Mouse (Mus musculus) gastrocnemius, adult 18-20 months (tissue): Measurements from ENCODE around the gene Bahcc1. TPM values are rescaled to one million over a fixed set of nuclear protein-coding genes. Genes with fewer than 3 reads are reported as not detected.

Experiments used
- DNase-seq: peaks from one replicate; pipeline ENCODE4 v3.0.0; 2021; ENCODE audit warnings: low spot score
- total RNA-seq, 2 experiments: library from RNA; stranded (reverse); gene quantifications; 2 replicates each; pipeline ENCODE4 v1.2.3; 2021

Gene Bahcc1
- total RNA-seq, 2 experiments from 2014 or later, result 3.4 to 4.6 TPM

GRCm38 (mm10) chr11:120228116-120228890 is 4.4 kb upstream of the Bahcc1 start:
- DNase-seq, result no peak

- DNase-seq, result no peak
Measured at GRCm38 (mm10) chr11:120228911-120229437, 3.8 kb upstream of the Bahcc1 start.

- peak; percentile 82 for DNase-seq
Measured at GRCm38 (mm10) chr11:120229861-120230751, 2.6 kb upstream of the Bahcc1 start.

GRCm38 (mm10) chr11:120230841-120231370 is 1.8 kb upstream of the Bahcc1 start:
- no peak for DNase-seq

- DNase-seq, result peak; percentile 100
Measured at GRCm38 (mm10) chr11:120231379-120231778, 1.4 kb upstream of the Bahcc1 start.

GRCm38 (mm10) chr11:120233441-120234135 is 841 bp downstream of the Bahcc1 start:
- DNase-seq, result no peak

- DNase-seq, result no peak
Measured at GRCm38 (mm10) chr11:120234136-120234775, 1.5 kb downstream of the Bahcc1 start.

- no peak for DNase-seq
Measured at GRCm38 (mm10) chr11:120234776-120235181, 2.0 kb downstream of the Bahcc1 start.

- DNase-seq, result no peak
Measured at GRCm38 (mm10) chr11:120235385-120236113, 2.8 kb downstream of the Bahcc1 start.

- no peak for DNase-seq
Measured at GRCm38 (mm10) chr11:120236114-120236437, 3.3 kb downstream of the Bahcc1 start.

GRCm38 (mm10) chr11:120236438-120237165 is 3.9 kb downstream of the Bahcc1 start:
- no peak for DNase-seq

GRCm38 (mm10) chr11:120237166-120238131 is 4.7 kb downstream of the Bahcc1 start:
- DNase-seq, result no peak

GRCm38 (mm10) chr11:120238306-120238705 is 5.6 kb downstream of the Bahcc1 start:
- no peak for DNase-seq

GRCm38 (mm10) chr11:120238751-120239359 is 6.1 kb downstream of the Bahcc1 start:
- DNase-seq, result no peak

- no peak for DNase-seq
Measured at GRCm38 (mm10) chr11:120239581-120239991, 6.8 kb downstream of the Bahcc1 start.

- peak; percentile 81 for DNase-seq
Measured at GRCm38 (mm10) chr11:120240206-120240605, 7.5 kb downstream of the Bahcc1 start.

GRCm38 (mm10) chr11:120240941-120241890 is 8.5 kb downstream of the Bahcc1 start:
- DNase-seq, result no peak
